Mouse (Mus musculus) hematopoietic stem cell, adult 5-6 weeks (primary cell): ENCODE data around the gene Tctn1. TPM values are rescaled to one million over a fixed set of nuclear protein-coding genes. Genes with fewer than 3 reads are reported as not detected.

ENCODE experiments used
- ATAC-seq, 2 experiments: fragments of 125-278 bp in 1 of 2; replicated peaks in 1 of 2; 2 replicates each; pipeline ENCODE4 v1.8.0; 2016 to 2017; ENCODE audit warnings: inconsistent platforms in 2 of 2, mild to moderate bottlenecking in 2 of 2, moderate number of reproducible peaks in 2 of 2, low read depth in 1 of 2, moderate TSS enrichment in 1 of 2; ENCODE audit not compliant: low FRiP score in 2 of 2, poor library complexity in 2 of 2, severe bottlenecking in 2 of 2, insufficient read depth in 1 of 2, low TSS enrichment in 1 of 2
- total RNA-seq: library from RNA; stranded (forward); fragments of 172-1452, 232-1000 nt; gene quantifications from 2 replicates; pipeline ENCODE4 v1.2.3, GENCODE M21; 2017

The Tctn1 gene
- total RNA-seq, 1 experiment from 2014 or later = 12.2 TPM

GRCm38 (mm10) chr5:122265942-122266341 lies 1.7 kb upstream of the Tctn1 start:
- no peak for ATAC-seq

DNA sequence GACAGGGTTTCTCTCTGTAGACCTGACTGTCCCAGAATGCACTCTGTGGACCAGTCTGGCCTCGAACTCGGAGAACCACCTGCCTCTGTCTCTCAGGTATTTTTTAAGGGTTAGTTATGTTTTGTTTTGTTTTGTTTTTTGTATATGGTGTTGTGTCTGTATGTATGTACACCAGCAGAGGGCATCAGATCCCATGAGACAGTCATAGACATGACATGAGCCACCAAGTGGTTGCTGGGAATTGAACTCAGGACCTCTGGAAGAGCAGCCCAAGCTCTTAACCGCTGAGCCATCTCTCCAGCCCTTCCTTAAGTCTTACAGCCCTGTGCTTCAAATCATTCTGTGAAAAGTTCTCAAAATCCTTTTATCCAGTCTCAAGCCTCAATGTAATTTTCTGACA lies 927 bp upstream of the Tctn1 start:
- no peak for ATAC-seq

DNA sequence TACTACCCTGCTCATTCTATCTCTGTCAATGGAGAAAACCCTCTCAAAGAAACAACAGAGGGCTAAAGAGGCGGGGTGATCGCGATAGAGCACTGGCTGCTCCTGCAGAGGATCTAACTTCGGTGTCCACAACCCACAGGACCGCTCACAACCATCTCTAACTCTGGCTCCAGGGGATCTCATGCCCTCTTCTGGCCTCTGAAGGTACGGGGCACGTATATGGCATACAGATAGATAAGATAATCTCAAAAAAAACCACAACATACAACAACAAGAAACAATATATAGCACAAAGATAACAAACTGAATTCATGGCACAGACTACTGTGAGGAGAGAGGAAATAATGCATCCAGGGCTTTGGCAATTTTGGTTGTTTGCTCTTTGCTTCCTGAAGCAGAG lies 2.2 kb downstream of the Tctn1 start:
- ATAC-seq = no peak

DNA sequence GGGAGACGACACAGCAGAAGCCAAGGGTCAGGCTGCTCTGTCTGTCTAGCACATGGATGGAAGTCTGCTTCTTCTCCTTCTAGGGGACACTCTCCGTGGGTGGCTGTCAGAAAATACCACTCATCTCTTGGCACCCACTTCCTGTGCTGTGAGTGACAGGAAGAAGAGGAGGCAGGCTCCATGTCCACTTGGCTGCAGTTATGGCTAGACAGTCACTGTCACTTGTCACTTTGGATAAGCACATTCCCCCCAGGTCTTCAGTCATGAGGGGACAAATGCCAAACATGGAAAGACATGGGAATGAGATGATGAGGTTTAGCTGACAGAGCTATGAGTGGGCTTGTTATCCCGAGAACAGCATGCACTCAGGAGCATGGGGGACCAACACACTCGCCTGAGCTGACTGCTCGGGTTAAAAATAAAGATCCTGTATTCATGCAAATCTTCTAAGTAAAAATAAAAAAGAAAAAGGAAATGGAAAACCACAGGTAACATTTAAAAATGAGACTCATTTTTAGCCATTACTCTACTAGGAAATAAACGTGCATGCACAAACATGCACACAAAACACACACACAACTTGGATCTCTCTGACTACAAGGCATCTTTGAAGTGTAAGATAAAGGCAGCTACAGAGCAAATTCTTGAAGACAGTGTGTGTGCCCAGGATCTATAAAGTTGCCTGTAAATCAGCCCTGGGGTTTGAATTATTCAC lies 6.1 kb downstream of the Tctn1 start:
- ATAC-seq = no peak

DNA sequence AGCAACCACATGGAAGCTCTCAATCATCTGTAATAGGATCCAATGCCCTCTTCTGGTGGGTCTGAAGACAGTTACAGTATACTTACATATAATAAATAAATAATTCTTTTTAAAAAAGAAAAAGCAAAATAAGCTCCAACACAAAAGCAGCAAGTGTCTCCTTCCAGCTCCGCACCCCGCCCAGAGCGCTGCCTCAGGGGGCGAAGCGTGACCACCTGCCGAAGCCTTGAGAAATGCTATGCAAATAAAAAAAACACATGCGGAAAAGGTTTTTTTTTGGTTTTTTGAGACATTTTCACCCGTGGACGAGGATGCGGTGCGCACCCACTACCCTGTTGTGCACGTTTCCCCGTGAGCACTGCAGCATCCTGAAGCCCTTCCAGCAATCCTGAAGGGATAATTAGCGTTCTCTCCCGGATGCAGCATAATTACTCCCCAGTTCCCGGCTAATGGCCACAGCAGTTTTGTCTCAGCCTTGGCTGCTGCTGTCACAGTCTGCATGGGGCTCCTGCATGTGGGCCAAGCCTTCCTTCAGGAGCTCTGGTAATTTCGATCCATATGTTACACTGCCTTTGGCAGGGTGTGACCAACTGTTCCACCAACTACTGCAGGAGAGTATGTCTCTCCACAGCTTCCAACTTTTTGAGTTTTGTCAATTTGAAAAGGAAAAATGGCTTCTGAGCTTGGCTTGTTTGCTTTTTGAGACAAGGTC lies 12.2 kb downstream of the Tctn1 start:
- no peak for ATAC-seq

DNA sequence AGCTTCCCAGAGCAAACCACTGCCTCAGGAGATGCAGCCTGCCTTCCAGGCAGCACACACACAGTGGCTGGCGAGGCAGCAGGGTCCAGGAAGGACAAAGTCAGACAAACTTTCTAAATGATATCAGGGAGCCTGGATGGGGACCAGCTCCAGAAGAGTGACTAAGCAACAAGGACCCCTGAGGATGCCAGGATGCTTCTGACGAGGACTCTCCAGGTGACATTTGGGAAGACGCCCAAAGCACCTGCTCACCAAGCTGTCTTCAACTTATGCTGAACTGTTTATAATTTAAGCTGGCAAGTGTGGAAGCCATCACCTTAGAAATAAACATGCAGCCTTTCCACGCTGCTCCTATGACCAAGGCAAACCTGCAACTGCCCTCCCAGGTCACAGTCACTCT lies 15.0 kb downstream of the Tctn1 start:
- ATAC-seq = no peak

DNA sequence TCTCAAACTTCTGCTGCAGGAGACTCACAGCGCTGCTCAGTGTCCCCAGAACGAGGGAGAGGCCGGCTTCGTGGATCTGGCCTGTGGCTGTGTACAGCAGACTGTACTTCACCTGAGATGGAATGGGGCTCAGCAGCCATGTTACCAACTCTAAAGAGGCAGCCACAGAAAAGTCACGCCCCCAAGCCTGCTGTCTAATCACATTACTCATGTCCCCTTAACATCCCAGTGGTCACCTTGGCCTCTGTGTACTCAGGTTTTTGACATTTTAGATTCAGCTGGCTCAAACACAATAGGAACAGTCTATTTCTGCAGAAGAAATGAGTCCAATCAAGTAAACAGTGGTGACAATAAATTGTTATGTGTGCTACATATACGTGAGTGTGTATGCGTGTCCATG lies 16.3 kb downstream of the Tctn1 start:
- no peak for ATAC-seq

GRCm38 (mm10) chr5:122247529-122247928 lies 16.7 kb downstream of the Tctn1 start:
- ATAC-seq = no peak

GRCm38 (mm10) chr5:122246547-122247167 lies 17.6 kb downstream of the Tctn1 start:
- no peak for ATAC-seq

DNA sequence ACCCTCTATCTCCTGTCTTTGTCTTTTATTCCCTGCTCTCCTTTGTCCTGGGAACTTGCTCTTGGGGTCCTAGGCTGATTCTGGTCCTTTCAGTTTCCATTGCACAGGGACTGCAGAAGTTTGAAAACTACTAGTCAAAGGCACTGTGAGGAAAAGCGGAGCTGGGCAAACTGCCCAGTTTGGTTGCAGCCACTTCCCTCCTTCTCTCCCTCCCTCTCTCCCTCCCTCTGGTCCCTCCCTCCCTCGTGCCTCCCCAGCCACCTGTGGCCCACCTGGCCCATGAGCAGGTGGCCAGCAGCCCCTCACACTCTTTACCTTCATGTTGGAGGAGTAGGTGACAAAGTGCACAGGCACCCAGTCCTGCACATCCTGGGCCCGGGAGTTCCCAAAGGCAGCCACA lies 19.1 kb downstream of the Tctn1 start:
- ATAC-seq = 0 out of 4 replicates have a peak, but pooled peaks of 1 of the 2 experiments have one; percentile 23

DNA sequence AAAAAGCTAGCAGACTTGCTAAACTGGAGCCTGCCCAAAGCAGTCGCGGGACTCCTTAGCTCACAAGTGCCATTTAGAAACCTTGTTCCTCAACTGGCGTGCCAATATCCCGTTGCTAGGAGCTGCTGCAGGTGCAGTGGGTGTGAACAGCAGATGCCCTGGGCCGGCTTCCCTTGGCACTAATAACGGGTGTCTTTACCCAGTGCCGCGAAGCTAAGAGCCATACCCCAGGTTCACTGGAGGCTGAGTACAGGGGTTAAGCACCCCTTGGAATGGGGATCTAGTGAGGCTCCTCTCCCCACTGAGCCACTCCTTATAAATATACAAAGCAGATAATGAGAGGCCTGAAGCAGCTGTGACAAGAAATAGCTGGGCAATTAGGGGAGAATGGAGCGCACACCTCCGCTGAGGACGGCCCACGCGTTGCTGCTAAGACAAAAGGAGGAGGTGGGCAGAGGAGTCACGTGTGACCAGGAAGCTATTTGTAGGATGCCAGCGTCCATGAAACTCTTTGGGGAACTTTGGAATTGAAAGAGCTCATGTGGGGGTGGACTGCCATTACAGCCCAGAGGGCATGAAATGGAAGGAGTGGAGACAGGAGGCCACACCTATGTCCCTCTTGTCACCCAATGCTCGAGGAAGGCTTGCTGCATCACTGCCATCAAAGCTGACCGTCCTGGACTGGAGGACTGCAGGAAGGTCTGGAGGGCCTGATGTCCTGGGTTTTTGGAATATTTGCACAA lies 20.3 kb downstream of the Tctn1 start:
- no peak for ATAC-seq

GRCm38 (mm10) chr5:122242521-122243123 lies 21.6 kb downstream of the Tctn1 start:
- peak; percentile 27 to 38; a peak in 2 of 4 replicates for ATAC-seq

- ATAC-seq = no peak
Measured at GRCm38 (mm10) chr5:122240989-122241388, 23.3 kb downstream of the Tctn1 start.

DNA sequence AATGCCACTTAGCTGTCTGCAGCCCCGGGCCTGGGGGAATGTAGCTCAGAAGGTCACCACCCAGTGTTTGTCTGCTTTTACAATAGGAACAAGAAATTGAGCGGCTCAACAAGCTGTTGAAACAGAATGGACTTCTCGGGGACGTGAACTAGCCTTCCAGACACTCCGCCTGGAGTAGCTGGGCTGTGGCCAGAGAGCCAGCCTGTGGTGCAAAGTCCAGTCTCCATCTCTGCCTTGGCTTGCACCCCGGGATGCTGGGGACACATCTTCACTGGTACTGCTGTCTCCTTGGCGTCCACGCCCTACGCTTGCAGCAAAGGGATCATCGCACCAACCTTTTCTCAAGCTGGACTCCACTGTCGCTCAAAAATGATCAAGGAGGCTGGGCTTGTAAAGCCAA lies 23.7 kb downstream of the Tctn1 start:
- no peak for ATAC-seq

- no peak for ATAC-seq
Measured at GRCm38 (mm10) chr5:122239618-122240017, 24.6 kb downstream of the Tctn1 start.

- ATAC-seq = no peak
Measured at GRCm38 (mm10) chr5:122237200-122237599, 27.1 kb downstream of the Tctn1 start.

GRCm38 (mm10) chr5:122235196-122235836 lies 28.9 kb downstream of the Tctn1 start:
- peak; percentile 13 to 23; a peak in 3 of 4 replicates for ATAC-seq
